Mouse (Mus musculus): ENCODE data around the gene Hopx.

DNA sequence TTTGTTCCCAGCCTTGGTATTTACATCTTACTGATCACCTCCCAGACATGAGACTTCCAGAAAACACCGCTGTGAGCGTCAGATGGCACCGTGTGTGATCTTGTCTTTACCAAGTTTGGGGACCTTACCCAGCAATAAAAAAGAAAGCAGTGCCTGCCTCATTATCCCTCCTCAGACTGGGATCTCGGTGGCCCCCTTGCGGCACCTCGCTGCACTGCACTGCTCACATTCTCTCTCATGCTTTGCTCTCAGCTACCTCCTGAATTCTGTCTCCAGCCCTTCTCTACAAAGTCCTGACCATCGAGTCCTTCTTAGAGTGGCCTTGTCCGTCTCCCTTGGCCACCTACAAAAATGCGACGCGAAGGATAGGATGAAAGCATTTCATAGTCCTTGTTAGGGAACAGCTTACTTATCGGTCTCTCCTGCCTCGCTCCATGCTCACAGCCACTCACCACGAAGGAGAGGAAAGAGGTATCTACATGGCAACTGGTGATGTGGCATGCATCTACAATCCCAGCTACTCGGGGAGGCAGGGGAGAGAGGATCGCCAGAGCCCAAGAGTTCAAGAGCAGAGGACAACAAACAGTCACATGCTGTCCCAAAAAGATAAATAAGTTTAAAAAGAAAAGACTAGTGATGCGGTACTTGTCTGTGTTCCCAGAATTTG, 53.4 kb downstream of the Hopx start:
- TF ChIP-seq CTCF (conservative IDR thresholded peaks at IDR 0.05; ENCODE audit: low read length): peak; percentile 94
- TF ChIP-seq POU5F1 (IDR thresholded peaks at IDR 0.05; ENCODE audit: borderline replicate concordance, low read length): no peak
- no peak for TF ChIP-seq NANOG (IDR thresholded peaks at IDR 0.05; ENCODE audit: borderline replicate concordance, low read length)
